Mouse (Mus musculus): ENCODE data around the gene Lrrc4. TPM values are rescaled to one million over a fixed set of nuclear protein-coding genes. Genes with fewer than 3 reads are reported as not detected.
A peak's percentile ranks its signal among the peaks of the same experiment; 100 is the strongest.

The Lrrc4 gene
- polyA plus RNA-seq, 1 experiment from 2014 or later = 3.8 TPM

GRCm38 (mm10) chr6:28866206-28866605 is 34.7 kb upstream of the Lrrc4 start:
- Histone ChIP-seq H3K36me3 (no peaks in the 10 kb centered on the region), H3K9ac (replicated peaks) (no peak overlapping the region), H3K27me3 (no peaks in the 10 kb centered on the region), H3K27ac (replicated peaks) (no peak overlapping the region), H3K9me3 (no peaks in the 10 kb centered on the region), H3K4me2 (replicated peaks) (no peak overlapping the region), H3K4me1 (peaks cover 20% of the 10 kb centered on the region), H3K4me3 (no peak overlapping the region)
- 87% methylated on average over 3 of the region's 3 CpGs for WGBS
- ATAC-seq (ENCODE audit: low FRiP score, low read depth) = no peak

- peaks cover 31% of the 10 kb centered on the region for H3K4me1 ChIP-seq
- no peaks in the 10 kb centered on the region for H3K27me3 ChIP-seq
- H3K4me3 ChIP-seq = no peak overlapping the region
- no peak overlapping the region for H3K9ac ChIP-seq (replicated peaks)
- H3K36me3 ChIP-seq = no peaks in the 10 kb centered on the region
- H3K4me2 ChIP-seq (replicated peaks) = no peak overlapping the region
- peak; percentile 69 for ATAC-seq (ENCODE audit: low FRiP score, low read depth)
- 61% methylated on average over 10 of the region's 10 CpGs for WGBS
- H3K9me3 ChIP-seq = no peaks in the 10 kb centered on the region
- H3K27ac ChIP-seq (replicated peaks) = peak overlapping the region; percentile 32; the same call in 1 of the 2 replicates
Measured at GRCm38 (mm10) chr6:28865112-28865511, 33.6 kb upstream of the Lrrc4 start.

- no peak overlapping the region for H3K4me3 ChIP-seq
- H3K27me3 ChIP-seq = no peaks in the 10 kb centered on the region
- 46% methylated on average over 5 of the region's 5 CpGs for WGBS
- peak overlapping the region; percentile 32 for H3K27ac ChIP-seq (replicated peaks)
- H3K4me1 ChIP-seq = peaks cover 33% of the 10 kb centered on the region
- H3K4me2 ChIP-seq (replicated peaks) = no peak overlapping the region
- ATAC-seq (ENCODE audit: low FRiP score, low read depth) = peak; percentile 25; the same call in 1 of the 2 replicates
- H3K9ac ChIP-seq (replicated peaks) = no peak overlapping the region
- no peaks in the 10 kb centered on the region for H3K9me3 ChIP-seq
- H3K36me3 ChIP-seq = no peaks in the 10 kb centered on the region
Measured at GRCm38 (mm10) chr6:28864684-28865083, 33.1 kb upstream of the Lrrc4 start.

- Histone ChIP-seq H3K9ac (replicated peaks) (no peak overlapping the region), H3K4me1 (peaks cover 27% of the 10 kb centered on the region), H3K4me3 (no peak overlapping the region), H3K9me3 (no peaks in the 10 kb centered on the region), H3K27me3 (no peaks in the 10 kb centered on the region), H3K4me2 (replicated peaks) (no peak overlapping the region), H3K27ac (replicated peaks) (no peak overlapping the region), H3K36me3 (no peaks in the 10 kb centered on the region)
- 80% methylated on average over 8 of the region's 8 CpGs for WGBS
- ATAC-seq (ENCODE audit: low FRiP score, low read depth) = no peak
Measured at GRCm38 (mm10) chr6:28862304-28862703, 30.8 kb upstream of the Lrrc4 start.

- Histone ChIP-seq H3K27ac (replicated peaks) (no peak overlapping the region), H3K4me2 (replicated peaks) (no peak overlapping the region), H3K4me1 (peaks cover 27% of the 10 kb centered on the region), H3K9me3 (no peaks in the 10 kb centered on the region), H3K4me3 (no peak overlapping the region), H3K27me3 (no peaks in the 10 kb centered on the region), H3K36me3 (no peaks in the 10 kb centered on the region), H3K9ac (replicated peaks) (no peak overlapping the region)
- 43% methylated on average over 2 of the region's 2 CpGs for WGBS
- ATAC-seq (ENCODE audit: low FRiP score, low read depth) = no peak
Measured at GRCm38 (mm10) chr6:28860922-28861321, 29.4 kb upstream of the Lrrc4 start.

- 44% methylated on average over 2 of the region's 2 CpGs for WGBS
- no peak overlapping the region for H3K4me3 ChIP-seq
- no peak overlapping the region for H3K27ac ChIP-seq (replicated peaks)
- no peak overlapping the region for H3K4me2 ChIP-seq (replicated peaks)
- H3K9me3 ChIP-seq = no peaks in the 10 kb centered on the region
- H3K36me3 ChIP-seq = no peaks in the 10 kb centered on the region
- H3K9ac ChIP-seq (replicated peaks) = no peak overlapping the region
- H3K27me3 ChIP-seq = no peaks in the 10 kb centered on the region
- ATAC-seq (ENCODE audit: low FRiP score, low read depth) = no peak
- peaks cover 29% of the 10 kb centered on the region for H3K4me1 ChIP-seq
Measured at GRCm38 (mm10) chr6:28860450-28860849, 28.9 kb upstream of the Lrrc4 start.

GRCm38 (mm10) chr6:28859094-28859493 is 27.5 kb upstream of the Lrrc4 start:
- Histone ChIP-seq H3K27ac (replicated peaks) (no peak overlapping the region), H3K9me3 (no peaks in the 10 kb centered on the region), H3K27me3 (peaks cover 5% of the 10 kb centered on the region; the same call in 1 of the 2 replicates), H3K9ac (replicated peaks) (no peak overlapping the region), H3K36me3 (no peaks in the 10 kb centered on the region), H3K4me1 (peaks cover 28% of the 10 kb centered on the region), H3K4me3 (no peak overlapping the region), H3K4me2 (replicated peaks) (no peak overlapping the region)
- 89% methylated on average over 2 of the region's 2 CpGs for WGBS
- no peak for ATAC-seq (ENCODE audit: low FRiP score, low read depth)

- peaks cover 5% of the 10 kb centered on the region; the same call in 1 of the 2 replicates for H3K27me3 ChIP-seq
- no peak overlapping the region for H3K9ac ChIP-seq (replicated peaks)
- H3K4me2 ChIP-seq (replicated peaks) = no peak overlapping the region
- peaks cover 42% of the 10 kb centered on the region for H3K4me1 ChIP-seq
- H3K36me3 ChIP-seq = no peaks in the 10 kb centered on the region
- H3K4me3 ChIP-seq = no peak overlapping the region
- ATAC-seq (ENCODE audit: low FRiP score, low read depth) = no peak
- H3K9me3 ChIP-seq = no peaks in the 10 kb centered on the region
- 66% methylated on average over 2 of the region's 2 CpGs for WGBS
- no peak overlapping the region for H3K27ac ChIP-seq (replicated peaks)
Measured at GRCm38 (mm10) chr6:28857198-28858180, 25.9 kb upstream of the Lrrc4 start.

- Histone ChIP-seq H3K9me3 (no peaks in the 10 kb centered on the region), H3K4me3 (no peak overlapping the region), H3K36me3 (no peaks in the 10 kb centered on the region), H3K27ac (replicated peaks) (no peak overlapping the region), H3K4me2 (replicated peaks) (no peak overlapping the region), H3K27me3 (peaks cover 5% of the 10 kb centered on the region; the same call in 1 of the 2 replicates), H3K4me1 (peaks cover 46% of the 10 kb centered on the region), H3K9ac (replicated peaks) (no peak overlapping the region)
- no peak for ATAC-seq (ENCODE audit: low FRiP score, low read depth)
- 93% methylated on average over 4 of the region's 4 CpGs for WGBS
Measured at GRCm38 (mm10) chr6:28856789-28857188, 25.2 kb upstream of the Lrrc4 start.

GRCm38 (mm10) chr6:28855442-28855841 is 23.9 kb upstream of the Lrrc4 start:
- no peaks in the 10 kb centered on the region for H3K36me3 ChIP-seq
- H3K9me3 ChIP-seq = no peaks in the 10 kb centered on the region
- H3K4me3 ChIP-seq = no peak overlapping the region
- no peak overlapping the region for H3K27ac ChIP-seq (replicated peaks)
- peaks cover 5% of the 10 kb centered on the region; the same call in 1 of the 2 replicates for H3K27me3 ChIP-seq
- H3K4me1 ChIP-seq = peaks cover 38% of the 10 kb centered on the region
- no peak for ATAC-seq (ENCODE audit: low FRiP score, low read depth)
- no peak overlapping the region for H3K4me2 ChIP-seq (replicated peaks)
- 13% methylated on average over 3 of the region's 3 CpGs for WGBS
- no peak overlapping the region for H3K9ac ChIP-seq (replicated peaks)

GRCm38 (mm10) chr6:28854598-28854997 is 23.1 kb upstream of the Lrrc4 start:
- no peak overlapping the region for H3K4me2 ChIP-seq (replicated peaks)
- no peak overlapping the region for H3K4me3 ChIP-seq
- H3K36me3 ChIP-seq = no peaks in the 10 kb centered on the region
- H3K4me1 ChIP-seq = peaks cover 33% of the 10 kb centered on the region
- no peak overlapping the region for H3K27ac ChIP-seq (replicated peaks)
- H3K9me3 ChIP-seq = no peaks in the 10 kb centered on the region
- WGBS = 67% methylated on average over 8 of the region's 8 CpGs
- no peak overlapping the region for H3K9ac ChIP-seq (replicated peaks)
- peaks cover 5% of the 10 kb centered on the region; the same call in 1 of the 2 replicates for H3K27me3 ChIP-seq
- no peak for ATAC-seq (ENCODE audit: low FRiP score, low read depth)

- WGBS = 6% methylated on average over 2 of the region's 2 CpGs
- Histone ChIP-seq H3K4me3 (no peak overlapping the region), H3K36me3 (no peaks in the 10 kb centered on the region), H3K9ac (replicated peaks) (0 out of 2 replicates have a peak overlapping the region, but pooled peaks have one; percentile 5), H3K27me3 (peaks cover 5% of the 10 kb centered on the region; the same call in 1 of the 2 replicates), H3K9me3 (no peaks in the 10 kb centered on the region), H3K4me2 (replicated peaks) (no peak overlapping the region), H3K27ac (replicated peaks) (0 out of 2 replicates have a peak overlapping the region, but pooled peaks have one; percentile 4), H3K4me1 (peaks cover 42% of the 10 kb centered on the region)
- ATAC-seq (ENCODE audit: low FRiP score, low read depth) = no peak
Measured at GRCm38 (mm10) chr6:28853654-28854053, 22.1 kb upstream of the Lrrc4 start.

Data from midbrain, embryonic 12.5 days (tissue).